Mouse (Mus musculus) limb, embryonic 11.5 days (tissue): Measurements from ENCODE around the gene Ttc3. TPM values are rescaled to one million over a fixed set of nuclear protein-coding genes. Genes with fewer than 3 reads are reported as not detected.
"Not testable (repeated sequence)": the region's sequence is repeated elsewhere in the genome, so short reads cannot be mapped to it uniquely, and the experiment has no call there.

ENCODE experiments used
- ATAC-seq: fragments of 200-750 bp; cut with Nextera tagmentation; 2 replicates; pipeline ENCODE4 v1.8.0; 2017; ENCODE audit warnings: low read depth; ENCODE audit not compliant: insufficient number of reproducible peaks, low FRiP score, low TSS enrichment
- DNase-seq: peaks from one replicate; pipeline ENCODE4 v3.0.0-alpha.2; 2015; ENCODE audit warnings: low spot score
- H3K27ac ChIP-seq: fragments of 300-500 bp; sonication (generic); replicated peaks from 2 replicates; pipeline ENCODE4 v1.5.1; 2014; ENCODE audit warnings: low read depth, mild to moderate bottlenecking, low read length
- H3K27me3 ChIP-seq: fragments of 300-500 bp; sonication (generic); 2 replicates; pipeline ENCODE4 v1.6.1; 2014; ENCODE audit warnings: mild to moderate bottlenecking, low read length, mixed read lengths; ENCODE audit not compliant: control insufficient read depth, insufficient read depth
- H3K36me3 ChIP-seq: fragments of 300-500 bp; sonication (generic); 2 replicates; pipeline ENCODE4 v1.6.1; 2014; ENCODE audit warnings: mild to moderate bottlenecking, low read length, moderate library complexity, mixed read lengths; ENCODE audit not compliant: control insufficient read depth, insufficient read depth
- H3K4me1 ChIP-seq: fragments of 300-500 bp; sonication (generic); 2 replicates; pipeline ENCODE4 v1.6.1; 2014; ENCODE audit warnings: low read length, mixed read lengths; ENCODE audit not compliant: control insufficient read depth, insufficient read depth
- H3K4me2 ChIP-seq: fragments of 300-500 bp; sonication (generic); 2 replicates; pipeline ENCODE4 v1.6.1; 2014; ENCODE audit warnings: low read depth, mild to moderate bottlenecking, moderate library complexity; ENCODE audit not compliant: severe bottlenecking
- H3K4me3 ChIP-seq: fragments of 300-500 bp; sonication (generic); 2 replicates; pipeline ENCODE4 v1.5.1; 2014; ENCODE audit warnings: low read depth, low read length
- H3K9ac ChIP-seq: fragments of 300-500 bp; sonication (generic); 2 replicates; pipeline ENCODE4 v1.6.1; 2014; ENCODE audit warnings: mild to moderate bottlenecking, low read length
- H3K9me3 ChIP-seq: fragments of 300-500 bp; sonication (generic); 2 replicates; pipeline ENCODE4 v1.6.1; 2016; ENCODE audit warnings: low read length; ENCODE audit not compliant: control insufficient read depth
- WGBS: fragments of 180-500 bp; shearing (Covaris S2); extraction: QIAGEN DNeasy Blood & Tissue Kit; methylation state at CpG from one replicate; pipeline ENCODE4 v1.1.7; 2014; 5-methylcytosine and 5-hydroxymethylcytosine counted together
- polyA plus RNA-seq: library from polyadenylated mRNA; unstranded; fragments of >200 nt; fragmentation: Nextera tagmentation; extraction: Ambion mirVana; gene quantifications from 2 replicates; pipeline ENCODE4 v1.2.1, GENCODE M21; 2014

Ttc3 gene
- polyA plus RNA-seq, 1 experiment from 2014 or later: 349 TPM

DNA sequence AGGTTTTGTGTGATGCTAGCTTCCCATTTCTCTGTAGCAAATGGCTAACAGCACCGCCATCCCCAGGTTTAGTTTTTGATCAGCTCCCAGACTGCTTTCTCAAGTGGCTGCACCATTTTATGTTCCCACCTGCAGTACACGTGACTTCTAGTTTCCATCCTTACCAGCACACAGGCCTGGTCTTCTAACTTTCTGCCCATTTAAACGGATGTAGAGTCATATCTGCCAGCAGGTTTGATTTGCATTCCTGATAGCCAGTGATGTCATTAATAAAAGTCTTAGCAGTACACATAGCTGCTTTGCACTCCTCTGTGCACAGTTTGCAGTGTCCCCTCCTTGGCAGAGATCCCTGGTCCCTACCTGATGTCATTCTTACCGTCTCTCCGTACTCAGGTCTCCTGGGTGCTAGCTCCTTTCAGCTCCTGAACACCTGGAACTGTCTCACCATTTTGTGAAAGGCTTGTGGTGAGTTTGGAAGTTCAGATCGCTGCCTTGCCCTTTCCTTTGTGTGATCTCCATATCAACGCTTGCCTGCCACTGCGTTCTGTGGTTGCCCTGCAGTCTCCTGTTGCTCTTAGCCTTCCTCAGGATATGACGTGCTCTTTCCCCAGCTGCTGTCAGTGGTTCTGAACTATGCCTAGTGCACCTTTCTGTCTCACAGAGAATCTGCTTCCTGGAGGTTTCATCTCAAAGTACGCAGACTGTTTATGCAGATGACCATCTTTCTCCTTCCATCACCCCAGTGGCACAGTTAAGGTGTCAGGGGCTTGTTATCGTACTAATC is 114.5 kb downstream of the Ttc3 start:
- no peaks in the 10 kb centered on the region for H3K36me3 ChIP-seq
- no peak for DNase-seq
- no peaks in the 10 kb centered on the region for H3K9me3 ChIP-seq
- no peak overlapping the region for H3K4me2 ChIP-seq
- H3K27me3 ChIP-seq: no peaks in the 10 kb centered on the region
- no peak overlapping the region for H3K9ac ChIP-seq
- no peak for ATAC-seq
- no peak overlapping the region for H3K4me3 ChIP-seq
- no peaks in the 10 kb centered on the region for H3K4me1 ChIP-seq
- no peak overlapping the region for H3K27ac ChIP-seq
- WGBS: 84% methylated on average over 11 of the region's 11 CpGs

DNA sequence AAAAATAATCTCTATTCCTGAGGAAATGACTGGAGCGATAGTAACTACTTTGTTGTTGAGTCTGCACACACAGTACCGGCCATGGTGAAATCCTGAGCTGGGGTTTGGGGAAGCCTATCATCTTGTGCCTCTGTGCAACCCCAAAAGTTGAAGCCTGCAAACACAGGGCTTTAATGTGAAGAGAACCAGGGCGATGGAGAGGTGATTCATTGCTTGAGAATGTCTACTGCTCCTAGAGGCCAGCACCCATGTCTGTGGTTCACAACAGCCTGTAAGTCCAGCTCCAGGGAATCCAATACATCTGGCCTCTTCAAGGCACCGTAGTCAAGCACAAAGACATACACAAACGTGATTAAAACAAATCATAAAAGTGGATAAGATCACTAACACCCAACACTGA is 116.9 kb downstream of the Ttc3 start:
- Histone ChIP-seq H3K27ac (no peak overlapping the region), H3K4me1 (no peaks in the 10 kb centered on the region), H3K27me3 (no peaks in the 10 kb centered on the region), H3K9ac (no peak overlapping the region), H3K4me2 (no peak overlapping the region), H3K4me3 (no peak overlapping the region), H3K36me3 (no peaks in the 10 kb centered on the region), H3K9me3 (no peaks in the 10 kb centered on the region)
- ATAC-seq (no peak), DNase-seq (no peak)
- 80% methylated on average over 5 of the region's 5 CpGs for WGBS

GRCm38 (mm10) chr16:94489326-94489725 is 118.9 kb downstream of the Ttc3 start:
- Histone ChIP-seq H3K9ac (no peak overlapping the region), H3K9me3 (no peaks in the 10 kb centered on the region), H3K36me3 (no peaks in the 10 kb centered on the region), H3K4me2 (no peak overlapping the region), H3K4me1 (no peaks in the 10 kb centered on the region), H3K27ac (no peak overlapping the region), H3K4me3 (no peak overlapping the region), H3K27me3 (no peaks in the 10 kb centered on the region)
- WGBS: 91% methylated on average over 5 of the region's 5 CpGs
- DNase-seq (no peak), ATAC-seq (no peak)

DNA sequence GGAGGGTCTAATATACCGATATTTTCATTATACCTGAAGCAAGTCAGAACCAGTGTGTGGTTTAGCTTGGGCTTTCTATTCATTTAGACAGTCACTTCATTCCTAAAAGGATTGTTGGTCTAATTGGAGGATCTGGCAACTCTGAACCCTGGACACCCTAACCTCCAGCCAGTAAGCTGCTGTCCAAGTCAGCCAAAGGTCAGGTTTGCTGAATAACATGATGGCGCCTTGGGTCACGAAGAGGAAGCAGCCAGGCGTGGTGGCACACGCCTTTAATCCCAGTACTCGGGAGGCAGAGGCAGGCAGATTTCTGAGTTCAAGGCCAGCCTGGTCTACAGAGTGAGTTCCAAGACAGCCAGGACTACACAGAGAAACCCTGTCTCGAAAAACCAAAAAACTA is 126.8 kb downstream of the Ttc3 start:
- not testable (repeated sequence) for DNase-seq, H3K27ac ChIP-seq, H3K27me3 ChIP-seq, H3K4me3 ChIP-seq, H3K9ac ChIP-seq, H3K4me1 ChIP-seq, ATAC-seq, H3K4me2 ChIP-seq, H3K9me3 ChIP-seq
- 94% methylated on average over 7 of the region's 7 CpGs for WGBS
- peaks cover 21% of the 10 kb centered on the region for H3K36me3 ChIP-seq

DNA sequence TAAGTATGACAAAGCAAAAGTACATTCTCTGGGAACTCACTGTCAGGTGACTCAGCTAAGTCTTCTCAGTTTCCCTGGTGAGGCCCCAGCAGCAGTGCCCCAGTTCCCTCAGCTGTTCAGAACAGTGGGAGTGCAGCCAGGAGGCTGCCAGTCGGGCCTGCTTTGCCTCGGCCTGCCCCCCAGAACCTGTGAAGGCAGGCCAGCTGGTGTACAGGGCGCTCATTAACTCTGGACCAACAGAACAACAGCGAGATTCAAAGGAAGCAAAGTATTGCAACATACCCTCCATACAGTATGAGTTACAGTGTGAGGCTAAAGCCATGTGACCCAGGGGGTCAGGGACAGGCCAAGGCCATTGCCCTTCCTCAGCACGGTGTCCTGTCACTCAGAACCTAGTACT is 127.5 kb downstream of the Ttc3 start:
- Histone ChIP-seq H3K36me3 (peaks cover 21% of the 10 kb centered on the region), H3K4me1 (no peaks in the 10 kb centered on the region), H3K4me3 (no peak overlapping the region), H3K27ac (no peak overlapping the region), H3K4me2 (no peak overlapping the region), H3K27me3 (no peaks in the 10 kb centered on the region), H3K9me3 (no peaks in the 10 kb centered on the region), H3K9ac (no peak overlapping the region)
- ATAC-seq (no peak), DNase-seq (no peak)
- 85% methylated on average over 5 of the region's 5 CpGs for WGBS

- Histone ChIP-seq H3K9me3 (no peaks in the 10 kb centered on the region), H3K4me1 (no peaks in the 10 kb centered on the region), H3K4me2 (no peak overlapping the region), H3K4me3 (no peak overlapping the region), H3K36me3 (peaks cover 16% of the 10 kb centered on the region), H3K9ac (no peak overlapping the region), H3K27me3 (no peaks in the 10 kb centered on the region), H3K27ac (no peak overlapping the region)
- WGBS: 91% methylated on average over 5 of the region's 5 CpGs
- ATAC-seq (no peak), DNase-seq (no peak)
Observed at GRCm38 (mm10) chr16:94504192-94504591, 133.8 kb downstream of the Ttc3 start.

- no peaks in the 10 kb centered on the region for H3K9me3 ChIP-seq
- no peaks in the 10 kb centered on the region for H3K4me1 ChIP-seq
- H3K9ac ChIP-seq: no peak overlapping the region
- peaks cover 10% of the 10 kb centered on the region for H3K36me3 ChIP-seq
- no peak overlapping the region for H3K27ac ChIP-seq
- H3K27me3 ChIP-seq: no peaks in the 10 kb centered on the region
- no peak for DNase-seq
- ATAC-seq: no peak
- no peak overlapping the region for H3K4me3 ChIP-seq
- H3K4me2 ChIP-seq: no peak overlapping the region
- WGBS: 95% methylated on average over 2 of the region's 2 CpGs
Observed at GRCm38 (mm10) chr16:94507071-94507470, 136.7 kb downstream of the Ttc3 start.

DNA sequence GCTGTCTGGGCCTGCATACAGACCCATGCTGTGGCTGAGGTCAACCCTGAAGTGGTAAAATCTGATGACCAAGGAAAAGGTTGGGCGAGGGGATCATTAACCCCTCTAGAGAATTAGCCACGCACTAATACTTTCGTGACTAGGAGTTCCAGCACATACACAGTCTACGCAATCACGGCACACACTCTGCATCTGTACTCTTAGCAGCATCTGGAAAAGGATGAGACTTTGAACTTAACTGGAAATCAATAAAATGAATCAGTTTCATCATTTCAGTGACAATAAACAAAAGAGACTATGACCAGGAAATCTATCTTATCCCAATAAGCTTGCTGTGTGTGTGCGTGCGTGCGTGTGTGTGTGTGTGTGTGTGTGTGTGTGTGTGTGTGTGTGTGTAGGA is 138.4 kb downstream of the Ttc3 start:
- 94% methylated on average over 8 of the region's 8 CpGs for WGBS
- H3K4me2 ChIP-seq: no peak overlapping the region
- DNase-seq (no peak), ATAC-seq (no peak)
- no peak overlapping the region for H3K27ac ChIP-seq
- H3K9ac ChIP-seq: no peak overlapping the region
- H3K4me3 ChIP-seq: no peak overlapping the region
- H3K9me3 ChIP-seq: no peaks in the 10 kb centered on the region
- no peaks in the 10 kb centered on the region for H3K27me3 ChIP-seq
- H3K4me1 ChIP-seq: no peaks in the 10 kb centered on the region
- peaks cover 10% of the 10 kb centered on the region for H3K36me3 ChIP-seq

- no peaks in the 10 kb centered on the region for H3K9me3 ChIP-seq
- no peaks in the 10 kb centered on the region for H3K4me1 ChIP-seq
- DNase-seq: no peak
- H3K9ac ChIP-seq: no peak overlapping the region
- peaks cover 3% of the 10 kb centered on the region for H3K36me3 ChIP-seq
- no peak overlapping the region for H3K4me2 ChIP-seq
- H3K4me3 ChIP-seq: no peak overlapping the region
- no peak overlapping the region for H3K27ac ChIP-seq
- no peak for ATAC-seq
- no peaks in the 10 kb centered on the region for H3K27me3 ChIP-seq
- WGBS: 89% methylated on average over 2 of the region's 2 CpGs
Observed at GRCm38 (mm10) chr16:94509983-94510382, 139.6 kb downstream of the Ttc3 start.
